Mouse (Mus musculus) stomach, postnatal 0 days (tissue): ENCODE measurements around the gene Ttll3. TPM values are rescaled to one million over a fixed set of nuclear protein-coding genes. Genes with fewer than 3 reads are reported as not detected.
A peak's percentile ranks its signal among the peaks of the same experiment; 100 is the strongest.

Experiments
- ATAC-seq: fragments of 200-750 bp; cut with Nextera tagmentation; 2 replicates; pipeline ENCODE4 v1.8.0; 2017; ENCODE audit not compliant: low FRiP score, low TSS enrichment
- DNase-seq: peaks from one replicate; pipeline ENCODE4 v3.0.0-alpha.2; 2016; ENCODE audit warnings: low spot score
- H3K27ac ChIP-seq: fragments of 300-500 bp; sonication (generic); replicated peaks from 2 replicates; pipeline ENCODE4 v1.5.1; 2014; ENCODE audit warnings: mild to moderate bottlenecking, control low read depth
- H3K27me3 ChIP-seq: fragments of 300-500 bp; sonication (generic); 2 replicates; pipeline ENCODE4 v1.6.1; 2014; ENCODE audit warnings: low read length; ENCODE audit not compliant: control insufficient read depth, insufficient read depth
- H3K36me3 ChIP-seq: fragments of 300-500 bp; sonication (generic); 2 replicates; pipeline ENCODE4 v1.6.1; 2014; ENCODE audit warnings: low read length, mixed read lengths; ENCODE audit not compliant: control insufficient read depth, insufficient read depth
- H3K4me1 ChIP-seq: fragments of 300-500 bp; sonication (generic); replicated peaks from 2 replicates; pipeline ENCODE4 v1.6.1; 2014; ENCODE audit warnings: antibody characterized with exemption; ENCODE audit not compliant: control insufficient read depth, insufficient read depth
- H3K4me2 ChIP-seq: fragments of 300-500 bp; sonication (generic); replicated peaks from 2 replicates; pipeline ENCODE4 v1.6.1; 2014; ENCODE audit warnings: low read depth, mild to moderate bottlenecking, control low read depth, moderate library complexity
- H3K4me3 ChIP-seq: fragments of 300-500 bp; sonication (generic); 2 replicates; pipeline ENCODE4 v1.5.1; 2014; ENCODE audit warnings: low read depth, low read length, control low read depth
- H3K9ac ChIP-seq: fragments of 300-500 bp; sonication (generic); 2 replicates; pipeline ENCODE4 v1.6.1; 2014; ENCODE audit warnings: mild to moderate bottlenecking, low read length, control low read depth, mixed read lengths
- H3K9me3 ChIP-seq: fragments of 300-500 bp; sonication (generic); 2 replicates; pipeline ENCODE4 v1.6.1; 2016; ENCODE audit warnings: low read length; ENCODE audit not compliant: control insufficient read depth
- CTCF ChIP-seq: IDR thresholded peaks from 2 replicates; pipeline ENCODE4 v1.5.1; 2016; ENCODE audit warnings: antibody characterized with exemption, low read depth, mild to moderate bottlenecking, moderate library complexity
- EP300 ChIP-seq: optimal IDR thresholded peaks from 2 replicates; pipeline ENCODE3; 2016; ENCODE audit warnings: antibody characterized with exemption
- WGBS: fragments of 180-500 bp; shearing (Covaris S2); extraction: QIAGEN DNeasy Blood & Tissue Kit; methylation state at CpG from one replicate; pipeline ENCODE4 v1.1.7; 2014; 5-methylcytosine and 5-hydroxymethylcytosine counted together
- polyA plus RNA-seq: library from polyadenylated mRNA; unstranded; fragments of >200 nt; fragmentation: Nextera tagmentation; extraction: Ambion mirVana; gene quantifications from 2 replicates; pipeline ENCODE4 v1.2.1, GENCODE M21; 2015

Gene Ttll3
- polyA plus RNA-seq, 1 experiment from 2014 or later = 1.2 TPM

DNA sequence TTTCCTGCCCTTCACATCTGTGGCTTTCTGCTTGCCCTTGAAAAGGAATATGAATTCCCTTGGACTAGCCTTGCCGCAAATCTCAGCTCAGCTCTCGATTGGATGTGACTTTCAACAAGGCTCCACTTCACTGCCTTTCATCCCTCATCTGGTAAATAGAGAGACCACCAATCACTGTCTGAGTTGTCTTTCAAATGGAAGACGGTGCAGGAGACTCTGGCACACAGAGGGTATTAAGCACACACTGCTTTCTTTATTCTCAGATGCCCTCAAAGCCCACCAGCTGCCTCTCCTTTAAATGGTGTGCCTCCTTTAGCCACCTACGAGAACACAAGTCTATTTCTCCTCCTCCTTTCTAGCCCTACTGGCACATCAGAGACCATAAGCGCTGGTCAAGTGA is 20.5 kb upstream of the Ttll3 start:
- Histone ChIP-seq H3K4me1 (no peaks in the 10 kb centered on the region), H3K9ac (no peak overlapping the region), H3K36me3 (peaks cover 28% of the 10 kb centered on the region), H3K4me3 (no peak overlapping the region), H3K4me2 (no peak overlapping the region), H3K27me3 (no peaks in the 10 kb centered on the region), H3K9me3 (no peaks in the 10 kb centered on the region), H3K27ac (no peak overlapping the region)
- ATAC-seq (no peak), DNase-seq (no peak)
- WGBS = 74% methylated on average over 5 of the region's 5 CpGs
- no peak for TF ChIP-seq EP300
- TF ChIP-seq CTCF = no peak

DNA sequence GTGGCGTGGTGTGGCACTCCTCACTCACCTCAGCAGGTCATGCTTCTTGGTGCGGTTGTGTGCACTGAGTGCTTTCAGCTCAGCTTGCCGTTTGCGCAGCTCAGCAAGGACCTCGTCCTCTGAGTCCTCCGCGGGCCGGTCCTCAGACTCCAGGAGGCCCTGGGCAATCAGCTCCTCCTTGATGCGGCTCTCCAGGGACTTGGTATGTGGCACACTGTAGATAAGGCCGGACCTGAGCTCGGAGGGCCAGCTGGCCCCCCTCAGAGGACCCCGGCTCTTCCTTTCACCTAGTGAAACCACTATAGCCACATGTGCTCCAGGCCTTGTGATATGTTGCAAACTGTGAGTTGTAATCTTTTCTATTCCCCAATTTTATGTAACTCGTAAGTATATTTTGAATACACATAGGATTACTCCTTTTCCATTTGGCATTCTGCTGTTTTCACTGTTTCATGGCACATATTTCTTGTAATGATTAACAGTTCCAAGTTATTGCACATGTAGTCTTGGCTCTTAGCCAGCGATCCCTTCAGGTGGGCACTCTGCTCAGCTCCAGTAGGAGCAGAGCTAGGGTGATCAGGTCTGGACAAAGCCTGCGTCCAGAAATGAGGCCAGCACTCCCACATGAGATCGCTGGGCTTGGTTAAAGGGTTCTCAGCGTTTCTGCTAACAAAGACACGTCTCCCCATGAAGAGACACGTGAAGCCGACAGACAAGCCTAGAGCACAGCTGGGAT is 18.7 kb upstream of the Ttll3 start:
- no peak for DNase-seq
- TF ChIP-seq CTCF (no peak), EP300 (no peak)
- Histone ChIP-seq H3K4me1 (no peaks in the 10 kb centered on the region), H3K4me2 (no peak overlapping the region), H3K4me3 (no peak overlapping the region), H3K27me3 (no peaks in the 10 kb centered on the region), H3K9ac (no peak overlapping the region), H3K9me3 (no peaks in the 10 kb centered on the region), H3K36me3 (peaks cover 36% of the 10 kb centered on the region), H3K27ac (no peak overlapping the region)
- ATAC-seq = no peak
- 93% methylated on average over 20 of the region's 20 CpGs for WGBS

DNA sequence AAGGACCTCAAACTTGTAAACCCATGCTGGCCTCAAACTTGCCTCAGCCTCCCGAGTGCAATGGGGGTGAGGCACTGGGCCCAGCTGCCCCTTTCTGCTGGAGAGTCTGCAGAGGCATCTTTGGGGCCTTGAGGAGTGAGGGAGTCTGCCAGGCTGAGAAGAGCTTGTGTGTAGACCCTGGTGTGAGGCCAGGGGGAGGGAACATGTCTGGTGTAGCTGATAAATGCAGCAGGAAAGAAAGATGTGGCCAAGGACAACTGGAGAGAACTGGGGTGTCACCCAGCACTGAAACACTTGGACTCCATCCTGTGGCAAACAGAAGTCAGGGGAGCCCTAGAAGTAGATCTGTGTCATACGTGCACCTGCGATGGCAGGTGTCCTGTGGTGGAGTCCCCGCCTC is 15.6 kb upstream of the Ttll3 start:
- WGBS = 86% methylated on average over 4 of the region's 4 CpGs

DNA sequence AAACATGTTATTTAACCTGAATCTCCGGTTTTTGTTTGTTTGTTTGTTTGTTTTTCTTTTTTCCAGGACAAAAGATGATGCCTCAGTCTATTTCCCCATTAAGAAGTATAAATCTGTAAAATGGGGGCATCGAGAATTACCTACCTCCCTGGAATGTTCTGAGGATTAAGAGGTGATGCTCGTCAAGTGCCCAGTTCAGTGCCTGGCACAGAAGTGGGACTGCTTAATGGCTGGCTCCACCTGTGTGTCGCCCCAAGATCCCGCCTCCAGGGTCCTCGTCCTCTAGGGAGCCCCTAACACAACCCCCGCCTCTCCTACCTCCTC is 11.9 kb upstream of the Ttll3 start:
- no peaks in the 10 kb centered on the region for H3K27me3 ChIP-seq
- H3K9me3 ChIP-seq = no peaks in the 10 kb centered on the region
- peaks cover 25% of the 10 kb centered on the region for H3K36me3 ChIP-seq
- WGBS = 3% methylated on average over 7 of the region's 7 CpGs
- H3K4me3 ChIP-seq = peak overlapping the region; percentile 98
- peak overlapping the region; percentile 96 for H3K27ac ChIP-seq
- H3K4me2 ChIP-seq = peak overlapping the region; percentile 82
- no peak for TF ChIP-seq EP300
- TF ChIP-seq CTCF = no peak; the same call in 1 of the 2 replicates
- ATAC-seq (no peak), DNase-seq (no peak)
- peaks cover 2% of the 10 kb centered on the region; the same call in 1 of the 2 replicates for H3K4me1 ChIP-seq
- H3K9ac ChIP-seq = peak overlapping the region; percentile 98

More for the DNA sequence above, 15.6 kb upstream of the Ttll3 start:
- Histone ChIP-seq H3K36me3 (peaks cover 34% of the 10 kb centered on the region), H3K27ac (no peak overlapping the region), H3K9ac (no peak overlapping the region), H3K4me2 (no peak overlapping the region), H3K9me3 (no peaks in the 10 kb centered on the region), H3K4me3 (no peak overlapping the region), H3K4me1 (no peaks in the 10 kb centered on the region), H3K27me3 (no peaks in the 10 kb centered on the region)
- TF ChIP-seq EP300 = no peak
- no peak for TF ChIP-seq CTCF
- no peak for DNase-seq
- ATAC-seq = no peak

DNA sequence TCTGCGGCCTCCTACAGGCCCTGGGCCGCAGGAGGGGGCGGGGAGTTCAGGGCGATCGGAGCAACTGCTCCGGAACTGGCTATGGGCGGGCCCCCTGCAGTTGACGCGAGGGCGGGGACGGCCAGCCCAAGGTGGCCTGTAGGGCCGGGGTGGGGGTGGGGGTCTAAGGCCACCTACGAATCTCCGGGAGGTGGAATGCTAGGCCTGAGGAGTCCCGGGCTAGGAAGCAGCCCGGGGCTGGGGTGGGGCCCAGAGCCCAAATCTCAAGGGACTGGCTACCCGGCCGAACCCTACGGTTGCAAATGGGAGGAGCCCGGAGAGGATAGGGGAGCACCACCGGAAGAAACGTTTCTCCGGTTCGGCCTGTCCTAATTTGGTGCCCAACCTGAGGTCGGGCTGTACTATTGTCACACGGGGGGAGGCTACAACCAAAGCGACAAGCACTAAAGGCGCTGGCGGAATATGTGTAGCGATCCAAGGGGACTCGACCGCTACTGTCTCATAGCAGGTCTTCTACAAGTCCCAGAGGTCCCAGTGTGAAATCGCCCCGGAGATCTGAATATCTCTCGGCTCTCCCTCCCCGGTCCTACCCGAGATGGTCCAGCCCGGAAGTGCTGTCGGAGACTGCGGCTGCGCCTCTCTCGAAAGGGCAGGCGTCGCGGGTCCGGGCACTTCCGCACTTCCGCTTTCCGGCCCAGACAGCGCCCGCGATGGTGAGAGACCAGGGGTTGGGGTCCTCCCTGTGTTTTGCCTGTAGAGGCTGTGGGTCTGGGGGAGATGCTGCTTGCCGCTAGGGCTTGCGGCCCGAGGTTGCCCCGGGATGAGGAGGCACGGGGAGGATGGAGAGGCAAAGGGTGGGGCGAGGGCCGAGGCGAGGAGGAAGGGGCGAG is 11.3 kb upstream of the Ttll3 start, which contains the start of the genes Tada3 and Arpc4:
Gene Tada3, minus strand, starts transcription at position 388 of the 890 bp plus-strand sequence.
Gene Arpc4, plus strand, starts transcription at position 620 of the 890 bp plus-strand sequence.
- peaks cover 22% of the 10 kb centered on the region for H3K36me3 ChIP-seq
- WGBS = 1% methylated on average over 60 of the region's 61 CpGs
- H3K4me3 ChIP-seq = peak within 1 kb of the TSS; percentile 98
- peaks cover 2% of the 10 kb centered on the region; the same call in 1 of the 2 replicates for H3K4me1 ChIP-seq
- H3K27me3 ChIP-seq = no peaks in the 10 kb centered on the region
- TF ChIP-seq CTCF (peak; percentile 44; the same call in 1 of the 2 replicates), EP300 (peak; percentile 93)
- H3K9me3 ChIP-seq = no peaks in the 10 kb centered on the region
- H3K4me2 ChIP-seq = peak within 1 kb of the TSS; percentile 82
- DNase-seq = peak; percentile 93
- H3K9ac ChIP-seq = peak within 1 kb of the TSS; percentile 98
- peak within 1 kb of the TSS; percentile 96 for H3K27ac ChIP-seq
- peak; percentile 97 for ATAC-seq
